Mouse (Mus musculus) urinary bladder, postnatal 4 days (tissue): ENCODE measurements around the gene Pank1.

Experiments used
- DNase-seq, 2 experiments: peaks; one replicate each; pipeline ENCODE4 v3.0.0; 2021 to 2022; ENCODE audit warnings: low spot score in 2 of 2

The Pank1 gene

GRCm38 (mm10) chr19:34878603-34879541 lies at the start of gene Pank1:
Gene Pank1, minus strand, starts transcription at chr19:34879455.
- DNase-seq, result peak; percentile 64 to 71

GRCm38 (mm10) chr19:34922603-34922963 lies 43.3 kb upstream of the Pank1 start:
- no peak for DNase-seq

- peak; percentile 86 to 91 for DNase-seq
These were observed 42.7 kb upstream of the Pank1 start, which contains the start of gene Kif20b for GRCm38 (mm10) chr19:34921652-34922602. Gene Kif20b, plus strand, starts transcription at chr19:34922361.

- DNase-seq, result no peak
These were observed 42.0 kb upstream of the Pank1 start for GRCm38 (mm10) chr19:34921253-34921651.

GRCm38 (mm10) chr19:34920531-34920930 lies 41.3 kb upstream of the Pank1 start:
- DNase-seq, result no peak

GRCm38 (mm10) chr19:34920066-34920465 lies 40.8 kb upstream of the Pank1 start:
- no peak for DNase-seq

- DNase-seq, result no peak
These were observed 33.1 kb upstream of the Pank1 start for GRCm38 (mm10) chr19:34912366-34912765.

- DNase-seq, result no peak
These were observed 27.5 kb upstream of the Pank1 start for GRCm38 (mm10) chr19:34906772-34907171.

GRCm38 (mm10) chr19:34905424-34905823 lies 26.2 kb upstream of the Pank1 start:
- DNase-seq, result no peak

GRCm38 (mm10) chr19:34904032-34904431 lies 24.8 kb upstream of the Pank1 start:
- DNase-seq, result no peak

- DNase-seq, result no peak
These were observed 22.5 kb upstream of the Pank1 start for GRCm38 (mm10) chr19:34901735-34902134.

- no peak for DNase-seq
These were observed 22.0 kb upstream of the Pank1 start for GRCm38 (mm10) chr19:34901266-34901665.

- DNase-seq, result no peak
These were observed 19.7 kb upstream of the Pank1 start for GRCm38 (mm10) chr19:34898941-34899340.

GRCm38 (mm10) chr19:34897082-34897965 lies 18.1 kb upstream of the Pank1 start:
- DNase-seq, result peak in 1 of 2 experiments; percentile 54

- DNase-seq, result no peak
These were observed 15.8 kb upstream of the Pank1 start for GRCm38 (mm10) chr19:34895082-34895481.

- DNase-seq, result no peak
These were observed 12.3 kb upstream of the Pank1 start for GRCm38 (mm10) chr19:34891590-34891989.

GRCm38 (mm10) chr19:34890981-34891380 lies 11.7 kb upstream of the Pank1 start:
- DNase-seq, result no peak

- DNase-seq, result no peak
These were observed 7.1 kb upstream of the Pank1 start for GRCm38 (mm10) chr19:34886324-34886723.

- DNase-seq, result no peak
These were observed 4.4 kb upstream of the Pank1 start for GRCm38 (mm10) chr19:34883526-34884224.

- DNase-seq, result no peak
These were observed 3.2 kb upstream of the Pank1 start for GRCm38 (mm10) chr19:34882443-34882842.

- DNase-seq, result no peak
These were observed 1.9 kb upstream of the Pank1 start for GRCm38 (mm10) chr19:34881160-34881559.
